Mouse (Mus musculus) right cerebral cortex, adult 2 months (tissue): ENCODE data around the gene Fam45a.

Experiments
- DNase-seq, 2 experiments: peaks; one replicate each; pipeline ENCODE4 v3.0.0; 2021 to 2022; ENCODE audit warnings: low spot score in 2 of 2

The Fam45a gene

GRCm38 (mm10) chr19:60811098-60812035 is at the start of gene Fam45a:
TSS of gene Fam45a (plus strand) at chr19:60811585.
- DNase-seq, result peak; percentile 88 to 92

DNA sequence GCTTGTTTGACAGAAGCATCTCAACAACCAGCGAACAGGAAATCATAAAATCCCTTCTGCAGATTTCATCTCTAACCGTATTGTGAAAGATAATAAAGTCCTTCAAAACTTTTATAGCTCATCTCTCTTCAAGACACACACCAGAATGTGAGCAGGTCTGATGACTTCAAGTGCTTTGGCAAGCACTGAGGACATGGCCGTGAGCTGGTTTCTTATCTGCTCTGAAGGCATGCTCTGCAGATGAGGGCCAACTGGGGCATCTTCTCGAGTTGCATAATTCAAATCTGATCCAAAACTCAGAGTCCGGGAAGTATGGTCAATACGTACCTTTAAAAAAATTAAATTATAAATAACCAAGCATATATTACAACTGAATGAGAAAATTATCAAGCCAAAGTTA is 38.0 kb upstream of the Fam45a start:
- DNase-seq, result no peak

DNA sequence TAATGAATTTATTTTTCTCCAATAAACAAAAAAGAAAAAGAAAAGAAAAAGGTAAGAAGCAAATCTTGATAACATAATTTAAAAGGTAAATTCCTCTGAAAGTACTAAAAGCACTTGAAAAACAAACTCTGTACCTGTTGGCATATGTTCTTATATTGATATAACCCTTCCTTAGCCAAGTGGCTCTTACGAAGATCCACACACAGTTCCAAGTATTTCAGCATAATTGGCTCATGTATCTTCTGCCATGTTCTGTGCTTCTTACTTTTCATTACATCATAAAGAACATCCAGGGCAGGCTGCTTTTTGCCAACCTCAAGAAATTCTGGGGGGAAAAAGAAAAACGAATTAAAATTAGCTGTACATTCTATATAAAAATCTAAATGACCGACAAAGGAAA is 29.4 kb upstream of the Fam45a start:
- no peak for DNase-seq

- DNase-seq, result no peak
Observed at GRCm38 (mm10) chr19:60784712-60785111, 26.7 kb upstream of the Fam45a start.

DNA sequence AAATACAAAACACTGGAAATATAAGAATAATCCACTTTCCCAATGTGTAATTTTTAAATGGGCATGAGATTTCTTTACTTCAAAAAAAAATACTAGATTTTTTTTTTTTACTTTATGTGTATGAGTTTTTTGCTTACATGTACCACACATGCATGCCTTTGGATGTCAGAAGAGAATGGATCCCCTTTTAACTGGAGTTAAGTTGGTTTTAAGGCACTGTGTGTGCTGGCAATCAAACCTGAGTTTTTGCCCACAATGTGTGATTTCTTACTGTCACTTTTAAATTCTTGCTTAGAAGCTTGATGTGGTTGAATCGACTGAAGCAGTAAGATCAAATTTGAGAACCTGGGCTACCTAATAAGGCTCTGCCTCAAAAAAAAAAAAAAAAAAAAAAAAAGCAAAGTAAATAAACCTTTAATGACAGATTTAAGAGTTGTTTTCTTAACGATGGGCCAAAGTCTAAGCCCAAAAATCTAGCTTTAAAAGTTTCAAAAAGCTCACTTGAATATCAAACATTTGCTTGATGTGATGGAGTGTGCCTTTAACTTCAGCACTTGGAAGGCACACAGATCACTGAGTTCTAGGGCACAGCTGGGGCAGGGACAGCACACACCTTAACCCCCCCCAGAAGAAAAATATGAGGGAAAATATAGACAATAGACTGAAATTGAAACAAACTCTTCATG is 23.8 kb upstream of the Fam45a start:
- DNase-seq, result no peak

GRCm38 (mm10) chr19:60788214-60788960 is 23.0 kb upstream of the Fam45a start:
- no peak for DNase-seq

GRCm38 (mm10) chr19:60789452-60789851 is 21.9 kb upstream of the Fam45a start:
- DNase-seq, result no peak

DNA sequence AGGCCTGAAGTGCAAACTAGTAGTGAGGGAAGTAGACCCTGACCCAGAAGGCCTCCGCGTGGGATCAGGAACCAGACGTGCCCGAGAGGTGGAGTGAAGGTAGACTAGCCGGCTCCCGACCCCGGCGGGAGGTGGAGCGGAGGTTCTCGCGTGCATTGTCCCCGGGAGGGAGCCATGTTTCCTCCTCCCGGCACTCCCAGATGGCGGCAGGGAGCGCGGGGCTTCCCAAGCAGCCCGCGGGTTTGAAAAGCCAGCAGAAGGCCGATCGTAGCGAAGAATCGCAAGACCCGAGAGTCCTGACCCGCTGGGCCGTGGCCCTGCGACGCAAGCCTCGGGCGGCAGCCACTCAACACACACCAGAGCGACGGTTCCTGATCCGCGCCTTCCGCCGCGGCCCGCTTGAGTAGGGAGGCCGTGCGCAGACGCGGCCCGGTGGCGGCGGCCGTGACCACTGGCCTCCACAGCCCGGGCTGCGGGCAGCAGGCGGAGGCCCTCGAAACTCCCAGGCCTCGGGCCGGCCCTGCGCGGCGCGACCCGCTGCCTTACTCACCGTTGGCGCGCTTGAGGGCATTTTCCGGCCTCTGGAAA is 21.4 kb upstream of the Fam45a start:
- DNase-seq, result peak; percentile 31 to 36

GRCm38 (mm10) chr19:60790551-60791161 is 20.7 kb upstream of the Fam45a start, which contains the start of gene Eif3a:
TSS of gene Eif3a (minus strand) at chr19:60790658.
- peak; percentile 93 for DNase-seq

DNA sequence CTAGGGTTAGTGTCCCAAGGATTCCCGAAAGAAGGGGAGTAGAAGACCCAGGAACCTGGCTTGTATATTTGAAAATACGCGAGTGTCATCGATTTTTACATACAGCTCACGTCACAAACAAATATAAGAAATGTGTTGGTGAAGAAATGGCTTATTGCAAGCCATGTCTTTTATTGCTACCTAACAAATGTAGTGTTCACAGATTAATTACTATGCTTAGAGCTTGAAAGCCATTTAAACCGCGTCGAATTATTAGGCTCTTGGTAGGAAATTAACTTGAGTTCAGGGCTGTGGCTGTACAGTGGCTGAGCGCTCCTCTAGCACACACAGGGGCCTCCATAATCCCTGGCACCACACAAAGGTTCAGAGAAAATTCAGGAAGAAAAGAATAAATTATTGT is 20.2 kb upstream of the Fam45a start:
- DNase-seq, result no peak

GRCm38 (mm10) chr19:60793170-60793707 is 18.1 kb upstream of the Fam45a start:
- no peak for DNase-seq

GRCm38 (mm10) chr19:60795244-60795643 is 16.1 kb upstream of the Fam45a start:
- DNase-seq, result no peak

- no peak for DNase-seq
Observed at GRCm38 (mm10) chr19:60797415-60797814, 14.0 kb upstream of the Fam45a start.

DNA sequence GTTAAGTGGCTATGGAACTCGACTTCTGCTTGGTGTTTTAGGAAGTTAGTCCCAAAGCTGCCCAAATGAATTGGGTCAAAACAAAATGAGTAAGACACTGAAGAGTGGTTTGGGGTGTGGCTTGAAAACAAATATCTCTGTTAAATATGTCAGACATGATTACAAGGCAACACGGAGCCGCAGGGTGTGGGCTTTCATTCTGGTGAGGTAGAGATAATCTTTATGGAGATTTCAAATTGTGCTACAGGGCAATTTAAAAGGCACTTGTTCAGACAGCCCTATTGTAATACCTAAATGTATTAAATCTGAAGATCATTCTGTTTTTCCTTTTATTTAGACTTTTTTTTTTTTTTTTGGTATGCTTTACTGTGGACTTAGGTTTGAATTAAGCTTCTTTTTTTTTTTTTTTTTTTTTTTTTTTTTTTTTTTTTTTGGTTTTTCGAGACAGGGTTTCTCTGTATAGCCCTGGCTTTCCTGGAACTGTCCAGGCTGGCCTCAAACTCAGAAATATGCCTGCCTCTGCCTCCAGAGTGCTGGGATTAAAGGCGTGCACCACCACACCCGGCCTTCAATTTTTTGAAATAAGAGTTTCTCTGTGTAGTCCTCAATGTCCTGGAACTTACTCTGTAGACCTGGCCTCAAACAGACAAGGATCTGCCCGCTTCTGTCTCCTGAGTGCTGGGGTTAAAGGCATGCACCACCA is 11.4 kb upstream of the Fam45a start:
- DNase-seq, result no peak

DNA sequence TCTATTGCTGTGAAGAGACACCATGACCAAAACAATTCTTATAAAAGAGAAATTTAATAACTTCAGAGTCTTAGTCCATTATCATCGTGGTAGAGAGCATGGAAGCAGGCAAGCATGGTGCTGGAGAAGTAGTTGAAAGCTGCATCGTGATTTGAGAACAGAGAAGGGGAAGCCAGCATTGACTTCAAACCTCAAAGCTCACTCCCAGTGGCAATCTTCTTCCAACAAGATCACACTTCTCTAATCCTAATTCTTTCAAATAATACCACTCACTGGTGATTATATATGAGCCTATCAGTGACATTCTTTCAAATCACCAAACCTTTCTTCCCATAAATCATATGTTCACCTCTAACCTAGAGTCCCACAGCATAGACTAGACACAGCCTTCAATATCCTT is 6.5 kb upstream of the Fam45a start:
- no peak for DNase-seq

DNA sequence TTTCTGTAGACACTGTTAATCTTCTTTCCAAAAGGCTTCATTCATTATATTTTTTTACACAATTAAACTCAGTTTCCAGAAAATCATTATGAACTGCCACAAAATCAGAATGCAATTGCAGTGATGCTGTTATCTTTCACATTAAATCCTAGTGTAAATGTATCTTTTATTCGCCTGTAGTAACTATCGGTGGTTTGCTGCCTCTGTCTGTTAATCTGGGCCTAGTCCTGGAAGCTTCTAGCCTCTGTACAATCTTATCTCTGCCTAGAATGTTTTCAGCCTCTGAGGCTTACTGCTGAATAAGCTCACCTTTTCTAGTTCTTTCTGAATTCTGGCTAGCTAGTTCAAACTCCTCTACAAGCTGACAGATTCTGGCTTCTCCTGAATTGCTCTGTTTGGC is 1.5 kb upstream of the Fam45a start:
- DNase-seq, result no peak

DNA sequence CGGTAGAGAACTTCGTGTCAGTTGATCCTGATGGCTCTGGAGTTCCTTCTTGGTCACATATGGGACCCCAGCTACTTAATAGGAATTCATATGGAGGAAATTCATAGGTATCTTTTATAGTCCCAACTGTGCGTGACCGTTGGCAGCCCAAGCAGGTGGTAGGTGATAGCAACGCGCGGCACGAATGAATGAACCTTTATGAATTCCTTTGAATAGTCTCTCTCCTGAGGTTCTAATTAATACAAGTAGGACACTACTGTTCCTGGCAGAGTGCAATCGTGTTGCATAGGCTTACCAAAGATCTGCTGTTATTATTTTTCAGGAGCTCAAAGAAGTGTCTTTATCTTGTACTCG is 628 bp downstream of the Fam45a start:
- no peak for DNase-seq

- no peak for DNase-seq
Observed at GRCm38 (mm10) chr19:60813133-60813532, 1.7 kb downstream of the Fam45a start.

DNA sequence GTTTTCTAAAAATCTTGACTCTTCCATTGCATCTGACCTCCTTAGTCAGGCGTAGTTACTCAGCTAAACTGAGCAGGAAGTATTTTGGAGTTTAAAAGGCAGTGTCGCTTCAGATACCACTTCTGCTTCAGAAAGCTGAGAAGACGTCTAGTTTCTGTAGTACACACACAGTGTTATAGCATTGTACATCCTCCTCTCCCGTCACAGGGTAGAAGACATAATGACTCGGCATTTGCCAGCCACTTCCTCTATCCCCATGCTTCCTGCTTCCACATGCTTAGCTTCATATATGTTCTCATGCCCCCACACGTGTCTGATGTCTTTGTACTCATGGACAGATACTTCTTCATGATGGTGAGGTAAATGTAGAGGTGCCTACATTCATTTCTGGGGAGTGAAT is 7.3 kb downstream of the Fam45a start:
- DNase-seq, result no peak

DNA sequence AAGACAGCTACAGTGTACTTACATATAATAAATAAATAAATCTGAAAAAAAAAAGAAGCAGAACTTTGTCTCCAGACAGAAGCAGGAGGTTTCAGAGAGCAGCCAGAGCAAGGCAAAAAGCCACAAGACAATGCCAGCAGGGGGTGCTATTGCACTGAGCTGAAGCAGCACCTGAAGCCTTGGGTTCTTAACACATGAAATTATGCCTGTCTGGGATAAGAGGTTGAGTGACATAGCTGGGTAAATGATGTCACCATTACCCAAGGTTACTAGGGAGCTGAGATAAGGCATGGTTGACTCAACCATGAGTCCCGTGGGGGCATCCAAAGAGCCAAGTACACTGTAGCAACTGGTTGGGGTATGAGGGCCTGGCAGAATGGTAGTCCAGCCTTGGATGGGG is 26.4 kb downstream of the Fam45a start:
- DNase-seq, result peak; percentile 64 to 70

GRCm38 (mm10) chr19:60843324-60843723 is 31.9 kb downstream of the Fam45a start:
- DNase-seq, result no peak
